Mouse (Mus musculus) neural tube, embryonic 15.5 days (tissue): ENCODE data around the gene Cwf19l2. TPM values are rescaled to one million over a fixed set of nuclear protein-coding genes. Genes with fewer than 3 reads are reported as not detected.
"Not testable (repeated sequence)": the region's sequence is repeated elsewhere in the genome, so short reads cannot be mapped to it uniquely, and the experiment has no call there.

Source experiments
- ATAC-seq: fragments of 200-750 bp; cut with Nextera tagmentation; 2 replicates; pipeline ENCODE4 v1.8.0; 2017; ENCODE audit warnings: mild to moderate bottlenecking, moderate TSS enrichment, moderate library complexity; ENCODE audit not compliant: low FRiP score
- H3K27ac ChIP-seq: fragments of 300-500 bp; sonication (generic); replicated peaks from 2 replicates; pipeline ENCODE4 v1.5.1; 2015; ENCODE audit warnings: mild to moderate bottlenecking, inconsistent platforms
- H3K27me3 ChIP-seq: fragments of 300-500 bp; sonication (generic); replicated peaks from 2 replicates; pipeline ENCODE4 v1.6.1; 2015; ENCODE audit warnings: inconsistent platforms
- H3K36me3 ChIP-seq: fragments of 300-500 bp; sonication (generic); 2 replicates; pipeline ENCODE4 v1.6.1; 2015; ENCODE audit warnings: inconsistent platforms
- H3K4me1 ChIP-seq: fragments of 300-500 bp; sonication (generic); 2 replicates; pipeline ENCODE4 v1.6.1; 2015; ENCODE audit warnings: inconsistent platforms
- H3K4me2 ChIP-seq: fragments of 300-500 bp; sonication (generic); 2 replicates; pipeline ENCODE4 v1.6.1; 2015; ENCODE audit warnings: inconsistent platforms, mild to moderate bottlenecking, moderate library complexity
- H3K4me3 ChIP-seq: fragments of 300-500 bp; sonication (generic); replicated peaks from 2 replicates; pipeline ENCODE4 v1.5.1; 2015; ENCODE audit warnings: mild to moderate bottlenecking, inconsistent platforms
- H3K9ac ChIP-seq: fragments of 300-500 bp; sonication (generic); replicated peaks from 2 replicates; pipeline ENCODE4 v1.6.1; 2015; ENCODE audit warnings: mild to moderate bottlenecking, inconsistent platforms
- H3K9me3 ChIP-seq: fragments of 300-500 bp; sonication (generic); replicated peaks from 2 replicates; pipeline ENCODE4 v1.6.1; 2016; ENCODE audit warnings: inconsistent platforms
- WGBS: fragments of 180-500 bp; shearing (Covaris S2); methylation state at CpG from one replicate; pipeline ENCODE4 v1.1.7; 2015; ENCODE audit warnings: mixed read lengths; 5-methylcytosine and 5-hydroxymethylcytosine counted together
- polyA plus RNA-seq: library from polyadenylated mRNA; unstranded; fragments of >200 nt; fragmentation: Nextera tagmentation; extraction: Ambion mirVana; gene quantifications from 2 replicates; pipeline ENCODE4 v1.2.1, GENCODE M21; 2015

The Cwf19l2 gene
- polyA plus RNA-seq, result 10.5 TPM in 2 replicates

- Histone ChIP-seq H3K36me3 (no peaks in the 10 kb centered on the region), H3K4me3 (peak within 1 kb of the TSS; percentile 51), H3K4me1 (peaks cover 12% of the 10 kb centered on the region), H3K27me3 (no peaks in the 10 kb centered on the region), H3K4me2 (peak within 1 kb of the TSS; percentile 74), H3K9ac (peak within 1 kb of the TSS; percentile 67), H3K9me3 (no peaks in the 10 kb centered on the region), H3K27ac (peak within 1 kb of the TSS; percentile 73)
- peak; percentile 97 for ATAC-seq
- under 1% methylated on average over 28 of the region's 28 CpGs for WGBS
Observed at GRCm38 (mm10) chr9:3403251-3404208, at the start of gene Cwf19l2. TSS of gene Cwf19l2 (plus strand) at chr9:3403592.

- H3K27ac ChIP-seq, H3K4me3 ChIP-seq, H3K27me3 ChIP-seq, H3K4me2 ChIP-seq, H3K9ac ChIP-seq, ATAC-seq, H3K4me1 ChIP-seq, H3K9me3 ChIP-seq: not testable (repeated sequence)
- WGBS, result 57% methylated on average over 1 of the region's 1 CpGs
- peaks cover 21% of the 10 kb centered on the region for H3K36me3 ChIP-seq
Observed at GRCm38 (mm10) chr9:3376323-3376722, 27.1 kb upstream of the Cwf19l2 start.

- Histone ChIP-seq H3K9ac (peak overlapping the region; percentile 67), H3K36me3 (no peaks in the 10 kb centered on the region), H3K4me1 (peaks cover 12% of the 10 kb centered on the region), H3K4me3 (peak overlapping the region; percentile 51), H3K27me3 (no peaks in the 10 kb centered on the region), H3K27ac (peak overlapping the region; percentile 73; the same call in 1 of the 2 replicates), H3K4me2 (peak overlapping the region; percentile 74), H3K9me3 (no peaks in the 10 kb centered on the region)
- WGBS, result 2% methylated on average over 13 of the region's 13 CpGs
- peak; percentile 57 for ATAC-seq
Observed at GRCm38 (mm10) chr9:3404372-3404771, 980 bp downstream of the Cwf19l2 start.

DNA sequence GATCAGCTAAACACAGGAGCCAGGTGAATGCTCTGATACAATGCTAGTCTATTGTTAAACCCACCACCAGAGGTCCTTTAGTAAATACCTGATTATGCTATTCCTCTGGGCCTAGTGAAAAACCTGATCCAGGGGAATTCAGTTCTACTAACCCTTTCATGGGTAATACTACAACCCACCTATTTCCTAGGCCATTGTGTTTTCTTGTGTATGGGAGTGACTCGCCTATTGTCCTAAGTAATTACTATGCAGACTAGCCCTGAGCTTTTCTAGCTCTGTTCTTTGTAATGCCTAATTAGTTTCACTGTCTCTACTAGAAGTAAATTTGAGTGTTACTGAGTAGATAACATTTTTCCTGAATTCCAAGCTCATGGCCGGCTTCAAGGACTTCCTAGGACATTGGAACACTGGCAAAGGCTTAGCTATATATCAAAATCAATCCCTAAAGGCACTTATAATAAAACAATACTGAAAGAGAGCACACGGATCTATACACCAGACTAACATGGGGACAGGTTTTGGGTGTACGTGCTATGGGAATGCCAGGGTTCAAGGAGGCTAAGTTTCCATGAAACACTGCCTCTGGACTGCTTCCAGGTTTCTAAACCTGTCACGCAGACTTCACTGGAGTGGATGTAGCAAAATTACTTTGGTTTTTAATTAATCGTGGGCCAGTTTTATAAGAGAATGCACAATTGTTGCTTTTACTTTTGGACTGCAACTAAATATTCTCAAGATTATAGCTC lies 36.3 kb downstream of the Cwf19l2 start:
- not testable (repeated sequence) for H3K4me2 ChIP-seq, H3K9ac ChIP-seq, H3K27me3 ChIP-seq, H3K9me3 ChIP-seq, H3K27ac ChIP-seq, H3K4me3 ChIP-seq, ATAC-seq, H3K36me3 ChIP-seq, H3K4me1 ChIP-seq
- whole genome bisulfite sequencing, result 82% methylated on average over 6 of the region's 6 CpGs

DNA sequence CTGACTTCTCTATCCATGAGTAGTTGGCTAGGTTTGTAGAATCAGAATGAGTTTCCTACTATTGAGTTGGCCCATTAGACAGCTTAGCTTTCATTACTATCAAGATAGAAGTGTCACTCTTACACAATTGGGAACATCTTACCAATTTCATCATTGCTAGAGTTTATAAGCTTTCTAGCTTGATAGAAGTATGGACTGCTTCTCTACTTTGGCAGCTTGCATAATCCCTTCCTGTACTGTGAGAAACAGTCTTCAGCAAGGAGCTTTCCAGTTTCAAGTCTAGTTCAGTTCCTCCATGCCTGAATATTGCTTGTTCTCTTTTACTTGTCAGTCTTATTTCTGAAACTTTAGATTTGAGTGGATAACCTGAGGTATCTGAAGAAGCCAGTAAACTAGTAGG lies 68.5 kb downstream of the Cwf19l2 start:
- no peaks in the 10 kb centered on the region for H3K27me3 ChIP-seq
- H3K27ac ChIP-seq, result no peak overlapping the region
- no peaks in the 10 kb centered on the region for H3K4me1 ChIP-seq
- H3K4me3 ChIP-seq, result no peak overlapping the region
- no peak overlapping the region for H3K4me2 ChIP-seq
- ATAC-seq, result no peak
- no peak overlapping the region for H3K9ac ChIP-seq
- no peaks in the 10 kb centered on the region for H3K9me3 ChIP-seq
- H3K36me3 ChIP-seq, result peaks cover 12% of the 10 kb centered on the region

- Histone ChIP-seq H3K4me1 (no peaks in the 10 kb centered on the region), H3K36me3 (no peaks in the 10 kb centered on the region), H3K9me3 (no peaks in the 10 kb centered on the region), H3K4me3 (no peak overlapping the region), H3K4me2 (no peak overlapping the region), H3K9ac (no peak overlapping the region), H3K27ac (no peak overlapping the region), H3K27me3 (no peaks in the 10 kb centered on the region)
- ATAC-seq, result peak; percentile 68; the same call in 1 of the 2 replicates
- WGBS, result 98% methylated on average over 1 of the region's 1 CpGs
Observed at GRCm38 (mm10) chr9:3518645-3519044, 115.3 kb downstream of the Cwf19l2 start.

DNA sequence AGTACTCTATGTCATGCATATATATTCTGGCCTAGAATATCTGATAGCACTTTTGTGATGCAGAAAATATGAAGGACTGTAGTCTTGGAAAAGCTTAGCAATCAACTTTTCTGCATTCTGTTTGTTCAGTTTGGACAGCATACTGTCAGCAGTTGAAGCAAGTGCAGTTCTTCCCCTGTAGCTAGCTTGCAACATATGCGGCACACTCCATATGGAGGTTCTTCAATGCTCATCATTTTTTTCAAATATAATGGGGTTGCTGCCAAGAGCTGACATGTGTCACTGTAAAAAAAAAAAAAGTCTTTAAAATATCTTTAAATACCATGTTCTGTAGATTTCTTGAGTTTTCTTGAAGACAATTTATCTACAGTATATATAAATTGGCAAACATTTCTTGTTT lies 115.8 kb downstream of the Cwf19l2 start:
- Histone ChIP-seq H3K9me3 (no peaks in the 10 kb centered on the region), H3K4me2 (no peak overlapping the region), H3K4me3 (no peak overlapping the region), H3K27ac (no peak overlapping the region), H3K4me1 (no peaks in the 10 kb centered on the region), H3K36me3 (no peaks in the 10 kb centered on the region), H3K9ac (no peak overlapping the region), H3K27me3 (no peaks in the 10 kb centered on the region)
- ATAC-seq, result no peak
- WGBS, result 98% methylated on average over 1 of the region's 1 CpGs

GRCm38 (mm10) chr9:3521031-3521430 lies 117.6 kb downstream of the Cwf19l2 start:
- Histone ChIP-seq H3K4me2 (no peak overlapping the region), H3K36me3 (no peaks in the 10 kb centered on the region), H3K9me3 (no peaks in the 10 kb centered on the region), H3K9ac (no peak overlapping the region), H3K4me3 (no peak overlapping the region), H3K27ac (no peak overlapping the region), H3K27me3 (no peaks in the 10 kb centered on the region), H3K4me1 (no peaks in the 10 kb centered on the region)
- no peak for ATAC-seq
- 87% methylated on average over 2 of the region's 2 CpGs for WGBS

Other genes with a start within 250 kb of the Cwf19l2 start
- 53.7 and 61.5 TPM in 2 replicates for gene Alkbh8, start 68.5 kb upstream of the Cwf19l2 start, polyA plus RNA-seq
- gene Gucy1a2, start 129.2 kb downstream of the Cwf19l2 start, polyA plus RNA-seq, result 3.8 and 4.6 TPM in 2 replicates